Mouse (Mus musculus): ENCODE data around the gene Gpd1. TPM values are rescaled to one million over a fixed set of nuclear protein-coding genes. Genes with fewer than 3 reads are reported as not detected.
A peak's percentile ranks its signal among the peaks of the same experiment; 100 is the strongest.
"Not testable (repeated sequence)": the region's sequence is repeated elsewhere in the genome, so short reads cannot be mapped to it uniquely, and the experiment has no call there.

The Gpd1 gene
- polyA plus RNA-seq, 1 experiment: 6.6 TPM

DNA sequence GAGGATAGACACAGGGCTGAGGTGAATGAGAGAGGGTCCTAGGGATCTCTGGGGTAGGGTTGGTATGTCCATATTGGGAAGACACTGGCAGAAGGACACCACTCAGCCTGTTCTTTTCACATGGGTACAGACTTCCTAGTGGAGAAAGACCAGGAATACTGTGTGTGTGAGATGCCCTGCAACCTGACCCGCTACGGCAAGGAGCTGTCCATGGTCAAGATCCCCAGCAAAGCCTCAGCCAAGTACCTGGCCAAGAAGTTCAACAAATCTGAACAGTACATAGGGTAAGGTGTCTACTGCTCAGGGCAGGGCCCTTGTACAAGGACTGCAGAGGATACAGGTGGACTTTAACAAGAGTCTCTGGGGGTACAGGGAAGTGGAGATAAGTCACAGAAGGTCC, 20.0 kb upstream of the Gpd1 start:
- no peaks in the 10 kb centered on the region; the same call in 1 of the 2 replicates for H3K4me1 ChIP-seq (ENCODE audit: control insufficient read depth, insufficient read depth, low read length)
- H3K4me3 ChIP-seq (replicated peaks; ENCODE audit: control insufficient read depth, low read depth, low read length): no peak overlapping the region
- TF ChIP-seq CTCF (IDR thresholded peaks at IDR 0.05; ENCODE audit: control insufficient read depth, insufficient read depth, low read length): no peak
- TF ChIP-seq POLR2A (IDR thresholded peaks at IDR 0.05; ENCODE audit: borderline replicate concordance, control insufficient read depth, low read depth, low read length): no peak
- WGBS: 51% methylated on average over 2 of the region's 2 CpGs
- no peak overlapping the region for H3K27ac ChIP-seq (ENCODE audit: control insufficient read depth, insufficient read depth, low read depth, low read length, poor library complexity)

DNA sequence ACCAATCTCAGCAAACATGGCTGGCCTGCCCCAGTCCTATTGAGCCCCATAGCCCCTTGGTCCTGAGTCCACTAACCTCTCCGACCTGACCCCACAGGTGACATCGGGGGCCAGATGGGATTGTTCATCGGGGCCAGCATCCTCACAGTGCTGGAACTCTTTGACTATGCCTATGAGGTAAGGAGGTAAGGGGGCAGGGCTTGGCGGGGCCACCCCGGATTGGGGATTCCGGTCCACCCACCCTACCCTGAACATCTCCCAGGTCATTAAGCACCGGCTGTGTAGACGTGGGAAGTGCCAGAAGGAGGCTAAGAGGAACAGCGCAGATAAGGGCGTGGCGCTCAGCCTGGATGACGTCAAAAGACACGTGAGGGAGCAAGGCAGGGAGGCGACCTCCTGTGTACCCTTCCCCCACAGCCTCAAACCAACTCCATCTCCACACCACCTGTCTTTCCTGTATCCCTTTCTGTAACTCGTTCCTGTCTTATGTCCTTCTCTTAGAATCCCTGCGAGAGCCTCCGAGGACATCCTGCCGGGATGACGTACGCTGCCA, 18.7 kb upstream of the Gpd1 start:
- TF ChIP-seq CTCF (IDR thresholded peaks at IDR 0.05; ENCODE audit: control insufficient read depth, insufficient read depth, low read length): no peak
- no peak for TF ChIP-seq POLR2A (IDR thresholded peaks at IDR 0.05; ENCODE audit: borderline replicate concordance, control insufficient read depth, low read depth, low read length)
- 40% methylated on average over 20 of the region's 20 CpGs for WGBS
- Histone ChIP-seq H3K4me1 (ENCODE audit: control insufficient read depth, insufficient read depth, low read length) (no peaks in the 10 kb centered on the region; the same call in 1 of the 2 replicates), H3K27ac (ENCODE audit: control insufficient read depth, insufficient read depth, low read depth, low read length, poor library complexity) (no peak overlapping the region; the same call in 1 of the 2 replicates), H3K4me3 (replicated peaks; ENCODE audit: control insufficient read depth, low read depth, low read length) (no peak overlapping the region)

- TF ChIP-seq CTCF (IDR thresholded peaks at IDR 0.05; ENCODE audit: control insufficient read depth, insufficient read depth, low read length) (no peak), POLR2A (IDR thresholded peaks at IDR 0.05; ENCODE audit: borderline replicate concordance, control insufficient read depth, low read depth, low read length) (no peak)
- 90% methylated on average over 10 of the region's 10 CpGs for WGBS
- Histone ChIP-seq H3K4me1 (ENCODE audit: control insufficient read depth, insufficient read depth, low read length) (no peaks in the 10 kb centered on the region; the same call in 1 of the 2 replicates), H3K27ac (ENCODE audit: control insufficient read depth, insufficient read depth, low read depth, low read length, poor library complexity) (no peak overlapping the region), H3K4me3 (replicated peaks; ENCODE audit: control insufficient read depth, low read depth, low read length) (no peak overlapping the region)
Measured at GRCm38 (mm10) chr15:99699715-99700114, 17.6 kb upstream of the Gpd1 start.

- no peak for TF ChIP-seq CTCF (IDR thresholded peaks at IDR 0.05; ENCODE audit: control insufficient read depth, insufficient read depth, low read length)
- no peak for TF ChIP-seq POLR2A (IDR thresholded peaks at IDR 0.05; ENCODE audit: borderline replicate concordance, control insufficient read depth, low read depth, low read length)
- no peaks in the 10 kb centered on the region; the same call in 1 of the 2 replicates for H3K4me1 ChIP-seq (ENCODE audit: control insufficient read depth, insufficient read depth, low read length)
- H3K4me3 ChIP-seq (replicated peaks; ENCODE audit: control insufficient read depth, low read depth, low read length): no peak overlapping the region
- 78% methylated on average over 18 of the region's 18 CpGs for WGBS
- H3K27ac ChIP-seq (ENCODE audit: control insufficient read depth, insufficient read depth, low read depth, low read length, poor library complexity): no peak overlapping the region
Measured at GRCm38 (mm10) chr15:99700219-99701106, 16.9 kb upstream of the Gpd1 start.

DNA sequence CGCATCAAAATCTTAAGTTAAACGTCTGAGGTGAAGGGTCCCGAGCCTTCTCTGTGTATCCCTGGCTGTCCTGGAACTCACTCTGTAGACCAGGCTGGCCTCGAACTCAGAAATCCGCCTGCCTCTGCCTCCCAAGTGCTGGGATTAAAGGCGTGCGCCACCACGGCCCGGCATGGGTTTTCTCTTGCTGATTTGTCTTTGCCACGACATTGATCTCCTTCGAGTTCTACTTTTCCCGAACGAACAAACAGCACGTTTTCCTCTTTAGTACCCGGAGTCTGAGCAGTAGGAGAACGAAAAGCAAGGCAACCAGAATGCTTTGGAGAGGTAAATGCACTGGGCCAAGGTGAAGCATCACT, 15.7 kb upstream of the Gpd1 start:
- not testable (repeated sequence) for H3K27ac ChIP-seq (ENCODE audit: control insufficient read depth, insufficient read depth, low read depth, low read length, poor library complexity); H3K4me1 ChIP-seq (ENCODE audit: control insufficient read depth, insufficient read depth, low read length)
- 35% methylated on average over 16 of the region's 16 CpGs for WGBS
- peak overlapping the region; percentile 67 for H3K4me3 ChIP-seq (replicated peaks; ENCODE audit: control insufficient read depth, low read depth, low read length)

DNA sequence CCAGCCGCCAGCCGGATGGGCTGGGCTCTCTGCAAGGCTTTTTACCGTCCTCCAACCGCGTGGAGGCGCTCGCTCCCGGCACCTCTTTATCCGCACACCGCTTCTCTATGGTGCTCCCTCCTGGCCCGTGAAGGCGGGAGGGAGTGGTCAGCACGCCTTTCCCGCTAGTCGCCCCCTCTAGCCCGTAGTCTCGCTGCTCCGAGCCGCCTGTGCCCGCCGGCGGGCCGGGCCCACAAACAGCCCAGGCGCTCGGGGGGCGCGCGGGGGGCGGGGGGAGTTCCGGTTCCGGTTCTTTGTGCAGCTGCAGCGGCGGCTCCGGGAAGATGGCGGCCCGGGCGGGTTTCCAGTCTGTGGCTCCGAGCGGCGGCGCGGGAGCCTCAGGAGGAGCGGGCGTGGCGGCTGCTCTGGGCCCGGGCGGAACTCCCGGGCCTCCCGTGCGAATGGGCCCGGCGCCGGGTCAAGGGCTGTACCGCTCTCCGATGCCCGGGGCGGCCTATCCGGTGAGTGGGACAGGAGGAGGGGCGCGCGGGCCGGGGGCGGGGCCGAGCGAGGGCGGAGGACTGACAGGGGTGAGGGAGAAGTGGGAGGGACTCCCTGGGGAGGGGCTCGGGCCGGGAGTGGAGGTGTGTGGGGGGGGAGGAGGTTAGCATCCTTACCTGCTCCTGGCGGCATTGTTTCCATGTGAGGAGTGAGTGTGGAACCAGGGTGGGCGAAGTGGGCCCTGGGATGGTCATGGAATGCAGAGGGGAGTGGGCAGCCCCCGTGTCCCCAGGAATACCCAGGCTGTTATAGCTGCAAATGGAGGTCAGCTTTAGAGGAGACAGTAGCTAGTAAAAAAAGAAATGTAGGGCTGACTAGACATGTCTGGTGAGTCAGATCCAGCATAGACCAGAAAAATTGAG, 15.1 kb upstream of the Gpd1 start, which contains the start of gene Smarcd1:
Smarcd1 (plus strand) TSS at position 131 of the 902 bp plus-strand sequence.
- WGBS: 1% methylated on average over 71 of the region's 71 CpGs
- H3K27ac ChIP-seq (ENCODE audit: control insufficient read depth, insufficient read depth, low read depth, low read length, poor library complexity): peak within 1 kb of the TSS; percentile 68
- TF ChIP-seq POLR2A (IDR thresholded peaks at IDR 0.05; ENCODE audit: borderline replicate concordance, control insufficient read depth, low read depth, low read length) (no peak), CTCF (IDR thresholded peaks at IDR 0.05; ENCODE audit: control insufficient read depth, insufficient read depth, low read length) (peak; percentile 84)

GRCm38 (mm10) chr15:99703104-99703503, 14.2 kb upstream of the Gpd1 start:
- no peak overlapping the region for H3K4me3 ChIP-seq (replicated peaks; ENCODE audit: control insufficient read depth, low read depth, low read length)
- 80% methylated on average over 9 of the region's 9 CpGs for WGBS
- H3K27ac ChIP-seq (ENCODE audit: control insufficient read depth, insufficient read depth, low read depth, low read length, poor library complexity): no peak overlapping the region
- no peak for TF ChIP-seq POLR2A (IDR thresholded peaks at IDR 0.05; ENCODE audit: borderline replicate concordance, control insufficient read depth, low read depth, low read length)
- no peak for TF ChIP-seq CTCF (IDR thresholded peaks at IDR 0.05; ENCODE audit: control insufficient read depth, insufficient read depth, low read length)
- H3K4me1 ChIP-seq (ENCODE audit: control insufficient read depth, insufficient read depth, low read length): no peaks in the 10 kb centered on the region; the same call in none of the 2 replicates

More for the DNA sequence above, 15.1 kb upstream of the Gpd1 start, which contains the start of gene Smarcd1:
- Histone ChIP-seq H3K4me3 (replicated peaks; ENCODE audit: control insufficient read depth, low read depth, low read length) (peak within 1 kb of the TSS; percentile 67), H3K4me1 (ENCODE audit: control insufficient read depth, insufficient read depth, low read length) (no peaks in the 10 kb centered on the region; the same call in none of the 2 replicates)

DNA sequence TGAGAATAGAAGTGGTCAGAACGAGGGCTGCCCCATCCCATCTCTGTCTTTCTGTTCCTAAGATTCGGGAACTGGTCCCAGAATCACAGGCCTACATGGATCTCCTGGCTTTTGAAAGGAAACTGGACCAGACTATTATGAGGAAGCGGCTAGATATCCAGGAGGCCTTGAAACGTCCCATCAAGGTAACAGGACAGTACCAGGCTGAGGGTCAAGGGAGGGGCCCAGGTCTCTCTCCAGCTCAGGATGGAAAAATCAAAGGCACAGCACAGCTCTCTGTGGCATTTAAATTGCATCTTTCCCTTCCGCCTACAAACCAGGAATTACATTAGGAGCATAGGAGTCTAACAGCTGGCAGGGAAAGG, 13.7 kb upstream of the Gpd1 start:
- TF ChIP-seq POLR2A (IDR thresholded peaks at IDR 0.05; ENCODE audit: borderline replicate concordance, control insufficient read depth, low read depth, low read length) (no peak), CTCF (IDR thresholded peaks at IDR 0.05; ENCODE audit: control insufficient read depth, insufficient read depth, low read length) (no peak)
- WGBS: 88% methylated on average over 5 of the region's 5 CpGs
- H3K27ac ChIP-seq (ENCODE audit: control insufficient read depth, insufficient read depth, low read depth, low read length, poor library complexity): no peak overlapping the region
- H3K4me1 ChIP-seq (ENCODE audit: control insufficient read depth, insufficient read depth, low read length): no peaks in the 10 kb centered on the region; the same call in none of the 2 replicates
- H3K4me3 ChIP-seq (replicated peaks; ENCODE audit: control insufficient read depth, low read depth, low read length): no peak overlapping the region

All from bone marrow, adult 2 months (tissue).